Mouse (Mus musculus): ENCODE data around the gene Olfr805.

Olfr805 gene

GRCm38 (mm10) chr10:129729275-129729674 is at the start of gene Olfr805:
Gene Olfr805, minus strand, starts transcription at chr10:129729375.
- DNase-seq = no peak

- no peak for DNase-seq
Measured at GRCm38 (mm10) chr10:129778123-129778522, 48.9 kb upstream of the Olfr805 start.

DNA sequence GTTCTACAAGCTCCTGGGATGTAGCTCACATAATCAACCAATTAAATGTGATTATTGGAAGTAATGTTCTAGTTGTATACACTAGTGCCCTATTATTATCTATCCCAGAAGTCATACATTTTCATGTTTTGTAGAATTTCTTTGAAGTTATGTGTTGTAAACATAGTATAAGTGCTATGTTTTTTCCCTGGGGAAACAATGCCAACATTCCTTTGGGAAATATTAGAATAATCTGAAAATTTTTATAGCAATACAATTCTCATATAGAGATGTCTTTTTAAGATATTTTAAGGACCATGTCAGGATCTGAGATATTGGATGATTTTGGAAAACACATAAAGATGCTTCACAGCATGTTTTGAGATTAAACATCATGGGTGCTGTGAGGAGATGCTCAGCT is 45.2 kb upstream of the Olfr805 start, which contains the start of gene Olfr809:
TSS of gene Olfr809 (plus strand) at position 301 of the 400 bp plus-strand sequence.
- no peak for DNase-seq

DNA sequence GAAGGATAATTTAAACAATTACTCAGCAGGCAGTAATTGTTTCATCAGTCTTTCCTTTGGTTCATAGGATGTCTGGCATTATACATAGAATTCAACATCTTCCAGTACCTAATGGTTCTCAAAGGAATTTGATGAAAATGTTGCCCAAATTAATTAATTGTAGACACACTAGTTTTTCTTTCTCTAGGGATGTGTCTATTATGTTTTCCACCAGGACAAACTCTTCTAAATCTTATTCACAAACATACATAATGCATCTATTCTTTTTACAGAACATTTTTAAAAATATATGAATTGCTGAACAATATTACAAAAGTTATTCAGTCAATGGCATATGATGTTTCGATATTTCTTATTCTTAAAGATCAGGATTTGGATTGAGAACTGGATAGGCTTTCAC is 36.0 kb upstream of the Olfr805 start, which contains the start of gene Olfr808:
TSS of gene Olfr808 (plus strand) at position 301 of the 400 bp plus-strand sequence.
- DNase-seq = no peak

DNA sequence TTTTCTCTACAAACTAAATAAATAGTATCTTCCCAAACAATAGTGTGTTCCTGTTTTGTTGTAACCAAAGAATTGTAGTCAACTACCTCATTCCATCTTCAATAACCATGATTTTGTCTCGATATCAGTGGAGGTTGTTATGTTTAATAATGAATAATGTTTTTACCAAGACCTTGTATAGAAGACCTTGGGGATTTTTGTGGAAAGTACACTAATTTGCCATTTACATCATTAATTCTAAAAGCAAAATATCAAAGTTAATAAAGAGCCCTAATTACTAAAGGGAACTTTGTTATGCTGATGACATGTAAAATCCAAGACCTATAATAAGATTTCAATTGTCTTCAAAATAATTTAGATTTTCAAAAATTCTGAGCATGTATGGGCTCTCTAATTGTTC is 28.5 kb upstream of the Olfr805 start, which contains the start of gene Olfr807:
TSS of gene Olfr807 (minus strand) at position 101 of the 400 bp plus-strand sequence.
- DNase-seq = no peak

DNA sequence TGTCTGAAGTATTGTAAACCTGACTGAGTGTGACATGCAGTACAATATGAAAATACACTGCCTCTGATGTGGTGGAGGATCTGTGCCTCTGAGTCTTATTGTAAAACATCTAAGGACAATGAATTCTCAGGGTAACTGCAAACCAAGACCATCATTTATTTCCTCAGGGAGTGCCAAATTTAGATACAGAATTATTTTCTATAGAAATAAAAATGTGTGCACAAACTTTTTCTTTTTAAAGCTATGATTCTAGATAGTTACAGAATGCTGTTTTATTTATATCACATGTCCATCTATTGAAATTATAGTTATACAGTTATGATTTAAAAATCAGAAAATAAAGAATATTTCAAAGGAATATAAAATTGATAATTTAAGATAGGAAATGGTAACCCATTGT is 12.6 kb upstream of the Olfr805 start, which contains the start of gene Olfr806:
TSS of gene Olfr806 (minus strand) at position 101 of the 400 bp plus-strand sequence.
- DNase-seq = no peak

- no peak for DNase-seq
Measured at GRCm38 (mm10) chr10:129702910-129703309, 26.3 kb downstream of the Olfr805 start, which contains the start of gene Olfr804. Gene Olfr804, plus strand, starts transcription at chr10:129703210.

DNA sequence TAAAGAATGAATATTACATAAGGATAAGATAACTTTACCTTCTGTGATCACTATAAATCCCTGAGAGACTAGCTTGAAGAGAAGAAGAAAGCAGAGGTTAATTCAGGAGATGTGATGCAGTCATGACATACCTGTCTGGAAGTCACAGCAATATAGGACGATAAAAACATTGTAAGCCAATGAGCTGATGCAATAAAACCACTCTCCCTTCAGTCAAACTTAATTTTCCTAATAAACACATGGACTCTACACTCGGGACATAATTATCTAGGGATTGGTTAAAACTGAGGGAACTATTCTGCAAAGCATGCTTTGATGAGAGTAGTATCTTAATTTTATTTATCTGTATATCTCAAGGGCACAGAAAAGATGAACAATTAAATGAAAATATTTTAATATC is 35.0 kb downstream of the Olfr805 start, which contains the start of gene Olfr803:
TSS of gene Olfr803 (minus strand) at position 101 of the 400 bp plus-strand sequence.
- no peak for DNase-seq

DNA sequence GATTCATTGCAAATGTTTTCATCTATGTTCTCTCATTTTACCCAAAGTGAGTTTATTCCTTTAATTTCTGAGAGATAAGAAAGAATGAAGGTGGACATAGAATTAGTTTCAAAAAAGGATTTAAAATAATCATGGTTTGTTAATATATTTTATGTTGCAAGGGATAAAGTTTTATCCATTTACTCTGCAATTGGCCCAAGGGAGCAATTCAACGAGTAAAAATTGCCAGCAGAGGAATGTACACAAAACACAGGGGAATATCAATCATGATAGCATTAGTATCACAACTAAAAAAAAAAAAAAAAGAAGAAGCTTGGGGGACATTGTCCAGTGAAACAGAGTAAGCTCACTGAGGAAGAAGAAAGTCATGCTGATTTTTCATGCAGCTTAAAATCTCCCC is 41.1 kb downstream of the Olfr805 start, which contains the start of gene Olfr802:
TSS of gene Olfr802 (minus strand) at position 101 of the 400 bp plus-strand sequence.
- no peak for DNase-seq

- no peak for DNase-seq
Measured at GRCm38 (mm10) chr10:129673765-129674164, 55.4 kb downstream of the Olfr805 start, which contains the start of gene Olfr801. Gene Olfr801, minus strand, starts transcription at chr10:129673865.
